Mouse (Mus musculus) adrenal gland, adult 2 months (tissue): Measurements from ENCODE around the gene Fam196b. TPM values are rescaled to one million over a fixed set of nuclear protein-coding genes. Genes with fewer than 3 reads are reported as not detected.

ENCODE experiments used
- DNase-seq: peaks from one replicate; pipeline ENCODE4 v3.0.0; 2021
- long read RNA-seq: library from polyadenylated mRNA; stranded (forward); transcript quantifications from one replicate; pipeline ENCODE4 v2.0.0, GENCODE M21; 2021
- polyA plus RNA-seq: library from polyadenylated mRNA; depleted of rRNA; stranded (reverse); fragments of >200 nt; gene quantifications from 2 replicates; pipeline ENCODE4 v1.2.3, GENCODE M21; 2012; rRNA removed
- total RNA-seq, 2 experiments: library from RNA; stranded (reverse); gene quantifications; 2 replicates each; pipeline ENCODE4 v1.2.3; 2021

The Fam196b gene
- total RNA-seq (under 1 TPM in 1 of 2 experiments, not detected in 1; 0.17 TPM), polyA plus RNA-seq (0.02 and 0.04 TPM in 2 replicates)
- long read RNA-seq = 0 reads

- peak; percentile 14 for DNase-seq
These were observed at the start of gene Fam196b for GRCm38 (mm10) chr11:34314534-34315379. TSS of gene Fam196b (plus strand) at chr11:34314822.

DNA sequence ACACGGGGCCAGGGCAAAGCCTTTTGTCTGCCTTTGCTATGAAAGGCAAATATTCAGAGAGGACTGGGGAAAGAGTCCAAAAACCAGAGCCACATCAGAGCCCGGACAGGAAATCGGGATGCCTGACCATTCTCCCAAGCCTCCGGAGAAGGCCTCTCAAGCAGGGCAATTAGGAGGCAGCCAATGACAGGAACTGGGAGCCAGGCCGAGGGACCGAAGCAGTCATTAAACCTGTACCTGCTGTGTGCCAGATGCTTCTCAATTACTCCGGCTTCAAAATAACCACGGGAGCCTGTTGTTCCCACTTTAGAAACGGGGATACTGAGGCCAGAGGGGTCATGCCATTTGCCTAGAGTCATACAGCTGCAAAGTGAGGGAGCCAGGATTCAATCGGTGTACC, 42.6 kb upstream of the Fam196b start:
- no peak for DNase-seq

DNA sequence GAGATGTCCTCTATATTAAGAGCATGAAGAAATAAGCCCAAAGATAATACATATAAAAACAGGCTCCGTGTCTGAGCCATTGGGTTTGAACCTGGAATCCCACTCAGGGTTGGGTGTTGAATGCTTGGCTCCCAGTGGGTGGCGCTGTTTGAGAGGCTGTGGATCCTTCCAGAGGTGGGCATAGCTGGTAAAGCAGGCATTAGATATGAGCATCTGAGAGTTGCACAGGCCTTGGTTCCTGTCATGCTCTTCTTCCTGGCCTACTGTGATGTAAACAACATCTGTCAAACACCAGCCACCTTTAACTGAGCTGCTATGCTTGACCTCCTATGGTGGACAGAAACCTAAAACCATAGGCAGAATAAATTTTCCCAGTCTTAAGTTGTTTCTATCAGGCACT, 38.7 kb upstream of the Fam196b start:
- DNase-seq = peak; percentile 8

DNA sequence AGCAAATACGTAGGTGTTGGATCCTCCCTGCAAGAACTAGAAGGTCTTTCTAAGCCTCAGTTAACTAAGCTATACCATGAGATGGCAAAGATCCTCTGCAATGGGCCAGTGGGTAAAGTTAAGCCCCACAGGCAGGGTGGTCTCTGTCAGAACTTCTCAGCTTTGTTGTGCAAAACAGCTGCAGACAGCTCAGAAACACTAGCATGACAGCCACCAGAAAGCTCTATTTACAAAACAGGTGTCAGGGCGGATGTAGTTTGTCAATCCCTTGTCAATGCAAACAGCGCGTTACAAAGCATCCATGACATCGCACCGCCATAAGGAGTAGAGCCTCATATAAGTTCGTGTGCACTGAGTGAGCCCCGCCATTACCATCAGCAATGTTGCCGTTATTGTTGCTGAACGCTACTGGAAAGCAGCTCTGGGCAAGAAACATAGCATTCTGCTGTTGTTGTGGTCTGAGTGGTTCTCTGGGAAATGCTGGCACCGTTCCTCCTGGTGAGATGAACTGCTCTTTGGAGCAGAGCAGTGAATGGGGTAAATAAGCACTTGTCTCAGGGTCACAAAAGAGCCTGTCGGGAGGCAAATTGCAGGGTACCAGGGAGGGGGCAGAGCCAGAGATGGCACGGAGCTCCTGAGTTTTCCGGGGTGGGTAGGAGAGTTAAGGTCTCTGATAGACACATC, 38.1 kb upstream of the Fam196b start:
- DNase-seq = no peak

DNA sequence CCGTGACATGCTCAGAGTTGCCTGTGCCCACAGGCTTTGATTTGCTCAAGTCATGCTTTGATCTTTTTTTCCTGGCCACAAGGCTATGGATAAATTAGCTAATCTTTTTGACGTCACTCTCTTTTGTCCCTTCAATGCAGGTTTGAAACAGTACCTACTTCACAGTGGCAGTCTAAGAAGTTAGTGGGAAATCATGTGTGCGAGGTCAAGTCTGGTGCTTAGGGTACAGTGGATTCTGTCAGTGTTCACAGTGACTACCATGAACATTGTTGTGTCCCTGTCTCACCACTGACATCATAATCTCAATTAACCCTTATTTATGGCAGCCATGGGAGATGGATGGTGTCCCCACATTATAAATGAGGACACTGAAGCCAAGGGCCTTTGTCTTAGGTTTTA, 37.6 kb upstream of the Fam196b start:
- DNase-seq = no peak

GRCm38 (mm10) chr11:34284124-34284808, 30.4 kb upstream of the Fam196b start:
- DNase-seq = no peak

DNA sequence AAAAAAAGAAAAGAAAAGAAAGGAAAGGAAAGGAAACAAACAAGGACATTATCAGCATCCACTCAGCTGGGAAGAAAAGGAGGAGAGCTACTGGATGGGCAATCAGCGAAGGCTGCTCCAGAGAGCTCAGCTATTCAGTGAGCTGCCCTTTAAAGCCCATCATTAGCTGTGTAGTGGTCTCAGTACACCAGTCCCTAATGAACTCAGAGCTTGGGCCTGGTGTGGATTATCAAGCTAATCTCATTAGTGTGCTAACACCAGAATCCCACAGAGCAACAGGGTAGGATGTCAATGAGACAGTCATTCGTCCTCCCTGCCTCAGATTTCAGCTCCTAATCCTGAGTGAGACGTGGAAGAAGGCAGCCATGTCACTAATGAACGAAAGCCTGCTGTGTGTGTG, 24.4 kb upstream of the Fam196b start:
- DNase-seq = no peak

- no peak for DNase-seq
These were observed 23.9 kb upstream of the Fam196b start for GRCm38 (mm10) chr11:34290708-34291107.

- no peak for DNase-seq
These were observed 23.3 kb upstream of the Fam196b start for GRCm38 (mm10) chr11:34291304-34291703.

GRCm38 (mm10) chr11:34297698-34298378, 16.8 kb upstream of the Fam196b start:
- no peak for DNase-seq

- DNase-seq = no peak
These were observed 15.1 kb upstream of the Fam196b start for GRCm38 (mm10) chr11:34299550-34299949.

GRCm38 (mm10) chr11:34300064-34300463, 14.6 kb upstream of the Fam196b start:
- no peak for DNase-seq

DNA sequence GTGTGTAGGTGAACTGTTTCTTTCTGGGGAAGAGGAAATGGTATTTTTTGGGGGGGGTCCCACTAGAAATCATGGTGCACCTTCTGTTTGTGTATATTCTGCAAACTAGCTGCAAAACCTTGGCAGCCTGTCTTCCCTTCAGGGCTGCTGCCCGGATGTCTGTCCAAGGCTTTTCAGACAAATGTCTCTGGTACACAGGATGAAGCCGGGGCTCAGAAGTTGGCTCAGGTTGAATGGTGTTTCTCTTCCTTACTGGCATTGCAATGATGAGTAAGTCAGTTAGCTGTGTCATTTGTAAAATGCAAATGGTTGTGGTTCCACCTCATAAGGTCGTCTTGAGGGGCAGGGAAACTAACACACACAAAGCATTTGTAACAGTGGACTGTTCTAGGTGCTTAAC, 8.4 kb upstream of the Fam196b start:
- DNase-seq = peak; percentile 49

DNA sequence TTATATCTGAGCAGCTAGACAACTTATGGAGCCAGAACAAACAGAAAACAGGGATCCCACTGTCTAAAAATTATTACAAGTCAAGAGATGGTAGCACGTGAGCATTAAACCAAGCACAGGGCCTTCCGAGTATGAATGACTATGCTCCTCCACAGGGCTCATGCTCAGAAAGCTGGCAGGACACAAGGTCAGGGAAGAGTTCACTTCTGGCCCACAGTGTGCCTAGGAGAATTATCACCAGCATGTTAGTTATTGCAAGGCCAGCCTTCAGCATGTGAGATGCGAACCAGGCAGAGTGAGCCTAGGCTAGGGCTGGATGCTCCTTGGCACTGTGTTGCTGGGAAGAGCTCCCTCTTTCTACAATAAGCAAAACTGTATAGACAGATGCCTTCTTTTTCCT, 5.9 kb upstream of the Fam196b start:
- DNase-seq = peak; percentile 58

- no peak for DNase-seq
These were observed 5.3 kb upstream of the Fam196b start for GRCm38 (mm10) chr11:34309360-34309759.

DNA sequence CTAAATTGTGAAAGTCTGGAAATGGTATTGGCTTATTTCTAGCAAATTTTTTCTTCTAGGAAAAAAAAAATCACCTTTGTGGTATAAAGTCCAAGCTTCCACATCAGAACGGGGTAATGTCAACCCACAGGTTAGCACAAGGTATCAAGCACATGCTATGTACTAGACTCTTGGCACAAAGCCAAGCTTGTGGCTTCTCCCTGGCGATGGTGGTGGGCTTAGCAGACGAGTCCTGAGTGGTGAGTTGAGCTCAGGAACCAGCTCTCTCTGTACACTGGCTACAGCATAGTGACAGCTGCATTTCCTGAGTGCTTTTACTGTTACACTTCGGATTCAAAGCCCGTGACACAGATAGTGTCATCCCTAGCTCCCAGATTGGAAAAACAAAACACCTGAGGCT, 2.9 kb upstream of the Fam196b start:
- DNase-seq = no peak

- DNase-seq = no peak
These were observed 2.4 kb upstream of the Fam196b start for GRCm38 (mm10) chr11:34312208-34312607.

DNA sequence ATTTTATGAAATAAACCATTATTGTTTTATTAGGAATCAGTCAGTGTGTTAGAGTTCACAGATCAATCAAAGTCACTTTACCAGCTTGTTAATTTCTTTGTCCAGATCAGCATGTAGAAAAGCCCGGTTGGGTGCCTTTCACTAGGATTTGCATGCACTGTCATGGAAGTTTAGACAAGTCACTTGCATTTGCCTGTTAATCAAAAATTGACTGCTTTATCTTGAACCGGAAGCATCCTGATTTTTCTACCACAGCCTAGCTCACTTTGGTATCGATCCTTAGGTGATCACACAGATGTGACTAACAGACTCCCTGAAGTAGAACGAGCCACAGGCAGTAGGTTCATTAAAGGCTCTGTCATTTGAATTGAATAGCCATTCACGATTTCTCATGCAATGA, 761 bp downstream of the Fam196b start:
- DNase-seq = no peak

- DNase-seq = no peak
These were observed 1.6 kb downstream of the Fam196b start for GRCm38 (mm10) chr11:34316176-34316575.

DNA sequence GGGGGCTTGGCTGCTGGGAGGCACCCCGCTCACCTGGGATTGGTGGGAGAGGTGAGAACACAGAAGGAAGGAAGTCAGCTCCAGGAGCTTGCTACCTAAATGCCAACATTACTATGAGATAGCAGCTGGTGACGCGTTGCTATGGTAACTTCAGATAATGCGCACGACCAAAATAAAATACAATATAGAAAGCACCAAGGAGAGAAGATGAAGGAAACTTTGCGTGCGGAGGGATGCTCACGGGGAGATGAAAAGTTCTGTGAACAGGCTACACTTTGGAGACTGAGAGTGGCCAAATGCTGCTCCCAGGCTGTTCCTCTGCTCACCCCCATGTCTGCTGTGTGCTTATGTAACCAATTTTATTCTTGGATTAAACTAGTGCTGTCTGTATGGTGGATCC, 2.4 kb downstream of the Fam196b start:
- no peak for DNase-seq

DNA sequence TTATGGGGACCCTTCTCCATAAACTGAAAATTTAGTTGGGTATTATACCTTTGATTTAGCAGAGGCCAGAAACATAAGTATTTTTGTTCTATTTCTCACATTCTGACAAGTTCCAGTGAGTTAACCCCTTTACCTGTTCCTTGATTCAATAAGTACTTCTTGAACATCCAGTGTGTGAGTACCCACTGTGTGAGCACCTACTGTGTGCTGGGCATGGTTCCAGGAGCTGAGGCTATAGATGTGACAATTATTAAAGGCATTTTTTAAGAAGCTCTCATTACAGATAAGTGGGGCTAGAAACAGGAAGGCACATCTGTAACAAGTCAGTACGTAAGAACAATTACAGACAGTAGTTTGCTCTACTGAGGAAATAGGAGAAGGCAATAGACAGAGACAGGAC, 4.7 kb downstream of the Fam196b start:
- no peak for DNase-seq

- no peak for DNase-seq
These were observed 9.0 kb downstream of the Fam196b start for GRCm38 (mm10) chr11:34323664-34324063.
